Mouse (Mus musculus) intestine, postnatal 0 days (tissue): ENCODE data around the gene Gm21885. TPM values are rescaled to one million over a fixed set of nuclear protein-coding genes. Genes with fewer than 3 reads are reported as not detected.

Experiments
- ATAC-seq: fragments of 200-750 bp; cut with Nextera tagmentation; 2 replicates; pipeline ENCODE4 v1.8.0; 2017; ENCODE audit warnings: mild to moderate bottlenecking, moderate TSS enrichment, moderate library complexity
- H3K27ac ChIP-seq: fragments of 300-500 bp; sonication (generic); 2 replicates; pipeline ENCODE4 v1.5.1; 2014; ENCODE audit warnings: mild to moderate bottlenecking, low read depth, low read length, moderate library complexity
- H3K27me3 ChIP-seq: fragments of 300-500 bp; sonication (generic); replicated peaks from 2 replicates; pipeline ENCODE4 v1.6.1; 2014; ENCODE audit warnings: low read length, mixed read lengths; ENCODE audit not compliant: control insufficient read depth, insufficient read depth
- H3K36me3 ChIP-seq: fragments of 300-500 bp; sonication (generic); 2 replicates; pipeline ENCODE4 v1.6.1; 2014; ENCODE audit warnings: mild to moderate bottlenecking, moderate library complexity; ENCODE audit not compliant: control insufficient read depth, insufficient read depth
- H3K4me1 ChIP-seq: fragments of 300-500 bp; sonication (generic); replicated peaks from 2 replicates; pipeline ENCODE4 v1.6.1; 2014; ENCODE audit warnings: antibody characterized with exemption, low read length, mixed read lengths; ENCODE audit not compliant: control insufficient read depth, insufficient read depth
- H3K4me2 ChIP-seq: fragments of 300-500 bp; sonication (generic); replicated peaks from 2 replicates; pipeline ENCODE4 v1.6.1; 2014; ENCODE audit warnings: low read depth, mild to moderate bottlenecking, moderate library complexity
- H3K4me3 ChIP-seq: fragments of 300-500 bp; sonication (generic); 2 replicates; pipeline ENCODE4 v1.5.1; 2014; ENCODE audit warnings: low read depth, low read length
- H3K9ac ChIP-seq: fragments of 300-500 bp; sonication (generic); 2 replicates; pipeline ENCODE4 v1.6.1; 2014; ENCODE audit warnings: mild to moderate bottlenecking, low read depth, low read length
- H3K9me3 ChIP-seq: fragments of 300-500 bp; sonication (generic); 2 replicates; pipeline ENCODE4 v1.6.1; 2016; ENCODE audit warnings: mixed run types; ENCODE audit not compliant: control insufficient read depth
- CTCF ChIP-seq: sonication (generic); IDR thresholded peaks from 2 replicates; pipeline ENCODE4 v1.5.1; 2016; ENCODE audit warnings: low read depth, mild to moderate bottlenecking, control low read depth, antibody characterized with exemption, moderate library complexity
- WGBS: fragments of 180-500 bp; shearing (Covaris S2); extraction: QIAGEN DNeasy Blood & Tissue Kit; methylation state at CpG from one replicate; pipeline ENCODE4 v1.1.7; 2014; 5-methylcytosine and 5-hydroxymethylcytosine counted together
- polyA plus RNA-seq: library from polyadenylated mRNA; unstranded; fragments of >200 nt; fragmentation: Nextera tagmentation; extraction: Ambion mirVana; gene quantifications from 2 replicates; pipeline ENCODE4 v1.2.1, GENCODE M21; 2015

The Gm21885 gene
- polyA plus RNA-seq, 1 experiment from 2014 or later, result 92.5 TPM

- Histone ChIP-seq H3K9ac (no peak overlapping the region), H3K4me2 (no peak overlapping the region), H3K4me1 (no peaks in the 10 kb centered on the region), H3K4me3 (no peak overlapping the region), H3K27ac (no peak overlapping the region), H3K36me3 (no peaks in the 10 kb centered on the region), H3K9me3 (no peaks in the 10 kb centered on the region), H3K27me3 (no peaks in the 10 kb centered on the region)
- WGBS, result 82% methylated on average over 9 of the region's 9 CpGs
- no peak for ATAC-seq
- TF ChIP-seq CTCF, result no peak
Measured at GRCm38 (mm10) chr11:94253156-94253555, 28.5 kb upstream of the Gm21885 start.

- WGBS, result 85% methylated on average over 10 of the region's 10 CpGs
- H3K9ac ChIP-seq, result no peak overlapping the region
- no peak overlapping the region for H3K27ac ChIP-seq
- H3K9me3 ChIP-seq, result no peaks in the 10 kb centered on the region
- no peak for TF ChIP-seq CTCF
- no peaks in the 10 kb centered on the region for H3K27me3 ChIP-seq
- no peaks in the 10 kb centered on the region for H3K36me3 ChIP-seq
- H3K4me3 ChIP-seq, result no peak overlapping the region
- H3K4me2 ChIP-seq, result no peak overlapping the region
- H3K4me1 ChIP-seq, result no peaks in the 10 kb centered on the region
- no peak for ATAC-seq
Measured at GRCm38 (mm10) chr11:94253691-94254090, 28.0 kb upstream of the Gm21885 start.

GRCm38 (mm10) chr11:94255733-94256132 is 25.9 kb upstream of the Gm21885 start:
- WGBS, result 80% methylated on average over 5 of the region's 5 CpGs
- no peak for ATAC-seq
- no peak for TF ChIP-seq CTCF
- H3K36me3 ChIP-seq, result no peaks in the 10 kb centered on the region
- no peaks in the 10 kb centered on the region for H3K9me3 ChIP-seq
- no peak overlapping the region for H3K4me2 ChIP-seq
- H3K4me3 ChIP-seq, result no peak overlapping the region
- no peak overlapping the region for H3K9ac ChIP-seq
- no peaks in the 10 kb centered on the region for H3K4me1 ChIP-seq
- no peak overlapping the region for H3K27ac ChIP-seq
- H3K27me3 ChIP-seq, result no peaks in the 10 kb centered on the region

GRCm38 (mm10) chr11:94257987-94258386 is 23.7 kb upstream of the Gm21885 start:
- no peak overlapping the region for H3K9ac ChIP-seq
- H3K36me3 ChIP-seq, result no peaks in the 10 kb centered on the region
- WGBS, result 77% methylated on average over 14 of the region's 14 CpGs
- H3K27ac ChIP-seq, result no peak overlapping the region
- no peak for ATAC-seq
- H3K4me2 ChIP-seq, result no peak overlapping the region
- no peaks in the 10 kb centered on the region for H3K4me1 ChIP-seq
- H3K4me3 ChIP-seq, result no peak overlapping the region
- TF ChIP-seq CTCF, result no peak
- H3K9me3 ChIP-seq, result no peaks in the 10 kb centered on the region
- no peaks in the 10 kb centered on the region for H3K27me3 ChIP-seq

GRCm38 (mm10) chr11:94259814-94260213 is 21.9 kb upstream of the Gm21885 start:
- 79% methylated on average over 4 of the region's 4 CpGs for WGBS
- no peak for TF ChIP-seq CTCF
- no peaks in the 10 kb centered on the region for H3K9me3 ChIP-seq
- H3K4me2 ChIP-seq, result no peak overlapping the region
- no peak for ATAC-seq
- no peaks in the 10 kb centered on the region for H3K36me3 ChIP-seq
- H3K9ac ChIP-seq, result no peak overlapping the region
- no peak overlapping the region for H3K27ac ChIP-seq
- H3K27me3 ChIP-seq, result no peaks in the 10 kb centered on the region
- H3K4me3 ChIP-seq, result no peak overlapping the region
- no peaks in the 10 kb centered on the region for H3K4me1 ChIP-seq

GRCm38 (mm10) chr11:94261585-94262370 is 19.9 kb upstream of the Gm21885 start:
- TF ChIP-seq CTCF, result no peak
- no peak overlapping the region for H3K4me3 ChIP-seq
- WGBS, result 67% methylated on average over 6 of the region's 6 CpGs
- no peaks in the 10 kb centered on the region for H3K27me3 ChIP-seq
- no peak overlapping the region for H3K9ac ChIP-seq
- 0 out of 2 replicates have a peak, but pooled peaks cover 3% of the 10 kb centered on the region for H3K4me1 ChIP-seq
- H3K4me2 ChIP-seq, result no peak overlapping the region
- no peak for ATAC-seq
- no peak overlapping the region for H3K27ac ChIP-seq
- H3K36me3 ChIP-seq, result no peaks in the 10 kb centered on the region
- H3K9me3 ChIP-seq, result no peaks in the 10 kb centered on the region
